Mouse (Mus musculus): Measurements from ENCODE around the gene Fes.
"Not testable (repeated sequence)": the region's sequence is repeated elsewhere in the genome, so short reads cannot be mapped to it uniquely, and the experiment has no call there.

- TF ChIP-seq CTCF (conservative IDR thresholded peaks at IDR 0.05; ENCODE audit: insufficient read depth, insufficient read length, low read depth, low read length): 0 out of 2 replicates have a peak, but pooled peaks have one; percentile 16
- not testable (repeated sequence) for TF ChIP-seq POLR2A (IDR thresholded peaks at IDR 0.05; ENCODE audit: low read depth, low read length)
These were observed 8.7 kb upstream of the Fes start for GRCm38 (mm10) chr7:80396427-80396826.

All from kidney, adult 2 months (tissue).